Comparison of ENCODE assay signal across 12 mouse cellular contexts in genomic region chr14:75561577-75562331, GRCm38 (mm10). TPM values are rescaled to one million over a fixed set of nuclear protein-coding genes. Genes with fewer than 3 reads are reported as not detected.
A peak's percentile ranks its signal among the peaks of the same experiment; 100 is the strongest.
DNase-seq lines count a peak whose midpoint lies in the region; ATAC-seq and TF ChIP-seq lines count a peak whose summit lies in the region.
"Had no signal": no experiment of that assay in that cellular context is flagged by ENCODE, and none has a peak within 500 bp of the region (broad histone marks: within the 10 kb centered on the region; RNA-seq: fewer than 3 reads in every experiment).

No protein-coding gene starts in this region.

- TF ChIP-seq CTCF in kidney, adult 2 months (conservative IDR thresholded peaks at IDR 0.05; ENCODE audit: insufficient read depth, insufficient read length, low read depth, low read length), result no peak; the same call in 1 of the 2 replicates
- no peak for TF ChIP-seq CTCF in C2C12 (IDR thresholded peaks at IDR 0.05; ENCODE audit: control insufficient read depth, insufficient read depth, insufficient read length)
- peak; percentile 32; the same call in 1 of the 2 replicates for TF ChIP-seq CTCF in heart, postnatal 0 days (IDR thresholded peaks at IDR 0.05; ENCODE audit: low read depth)

- H3K27ac ChIP-seq in kidney, adult 2 months (ENCODE audit: insufficient read depth, low read depth, low read length), result no peak overlapping the region
- no peak overlapping the region for H3K27ac ChIP-seq in heart, postnatal 0 days (ENCODE audit: low read depth)
- H3K27ac ChIP-seq: embryonic facial prominence, embryonic 13.5 days had no signal

- peak; percentile 52 to 54 for DNase-seq in cerebellum, postnatal 10 days
- peak; percentile 55 for DNase-seq in kidney, adult 2 months
- no peak for DNase-seq in kidney, adult 18-20 months
- peak; percentile 22 for DNase-seq in heart, postnatal 0 days (ENCODE audit: low spot score)
- no peak for DNase-seq in spleen, postnatal 14 days (ENCODE audit: low spot score in 2 of 2)
- no peak for DNase-seq in cerebellum, adult 11 months
- DNase-seq: lung, postnatal 14 days; thymus, adult 18-20 months had no signal

- TF ChIP-seq POLR2A in kidney, adult 2 months (IDR thresholded peaks at IDR 0.05; ENCODE audit: low read depth, low read length), result no peak

- no peaks in the 10 kb centered on the region for H3K79me3 ChIP-seq in C2C12 (ENCODE audit: low read depth)

- 46% methylated on average over 9 of the region's 9 CpGs for WGBS in kidney, adult 2 months
- WGBS in heart, postnatal 0 days, result 31% methylated on average over 9 of the region's 9 CpGs

- no peak overlapping the region for H3K4me3 ChIP-seq in kidney, adult 2 months (ENCODE audit: insufficient read depth, low read depth, low read length)
- peak overlapping the region; percentile 6 for H3K4me3 ChIP-seq in C2C12 (ENCODE audit: insufficient read depth, poor library complexity, severe bottlenecking)
- no peak overlapping the region for H3K4me3 ChIP-seq in heart, postnatal 0 days (ENCODE audit: low read depth, low read length)
- H3K4me3 ChIP-seq: embryonic facial prominence, embryonic 13.5 days had no signal

- TF ChIP-seq EP300 in heart, postnatal 0 days (IDR thresholded peaks at IDR 0.05; ENCODE audit: low read depth), result peak; percentile 56; the same call in 1 of the 2 replicates

- H3K9me3 ChIP-seq in heart, postnatal 0 days (replicated peaks; ENCODE audit: control insufficient read depth, low read length), result no peaks in the 10 kb centered on the region
- H3K9me3 ChIP-seq: embryonic facial prominence, embryonic 13.5 days had no signal

- H3K4me1 ChIP-seq in kidney, adult 2 months (ENCODE audit: control insufficient read depth, insufficient read depth, low read length), result no peaks in the 10 kb centered on the region
- no peaks in the 10 kb centered on the region for H3K4me1 ChIP-seq in heart, postnatal 0 days (ENCODE audit: control insufficient read depth, insufficient read depth)
- H3K4me1 ChIP-seq: embryonic facial prominence, embryonic 13.5 days had no signal

- H3K4me2 ChIP-seq in heart, postnatal 0 days (ENCODE audit: low read depth, low read length), result no peak overlapping the region
- H3K4me2 ChIP-seq: embryonic facial prominence, embryonic 13.5 days had no signal

- H3K79me2 ChIP-seq in C2C12 (ENCODE audit: control insufficient read depth, insufficient read depth), result no peaks in the 10 kb centered on the region

- no peak overlapping the region for H3K9ac ChIP-seq in heart, postnatal 0 days (replicated peaks; ENCODE audit: low read depth, low read length)
- H3K9ac ChIP-seq: embryonic facial prominence, embryonic 13.5 days had no signal

- no peaks in the 10 kb centered on the region for H3K27me3 ChIP-seq in kidney, adult 2 months (replicated peaks; ENCODE audit: control insufficient read depth, insufficient read depth, low read length)
- peaks cover 37% of the 10 kb centered on the region for H3K27me3 ChIP-seq in C2C12 (ENCODE audit: control insufficient read depth, insufficient read depth, insufficient read length)
- no peaks in the 10 kb centered on the region for H3K27me3 ChIP-seq in heart, postnatal 0 days (ENCODE audit: control insufficient read depth, insufficient read depth, low read length)
- H3K27me3 ChIP-seq: embryonic facial prominence, embryonic 13.5 days had no signal

- H3ac ChIP-seq in C2C12 (ENCODE audit: control insufficient read depth, insufficient read length, low read depth), result no peak overlapping the region

- H3K36me3 ChIP-seq in kidney, adult 2 months (ENCODE audit: control insufficient read depth, insufficient read depth, low read length), result no peaks in the 10 kb centered on the region
- no peaks in the 10 kb centered on the region for H3K36me3 ChIP-seq in C2C12 (ENCODE audit: control insufficient read depth, insufficient read depth)
- no peaks in the 10 kb centered on the region for H3K36me3 ChIP-seq in heart, postnatal 0 days (replicated peaks; ENCODE audit: control insufficient read depth, insufficient read depth, low read length)
- H3K36me3 ChIP-seq: embryonic facial prominence, embryonic 13.5 days had no signal

- no peak for ATAC-seq in cerebellum, adult (ENCODE audit: insufficient number of reproducible peaks, low FRiP score, low TSS enrichment)
- peak; percentile 64; the same call in 1 of the 2 replicates for ATAC-seq in heart, postnatal 0 days (ENCODE audit: insufficient read depth, low read depth)

TF ChIP-seq in C2C12, 6 proteins besides CTCF, POLR2A, EP300 and RAD21:
- TF ChIP-seq MYOG (IDR thresholded peaks at IDR 0.05; ENCODE audit: control insufficient read depth, extremely low read depth, insufficient read length) (no peak), MYOD1 (IDR thresholded peaks at IDR 0.05; ENCODE audit: control insufficient read depth, insufficient read length, low read depth) (no peak), FOSL1 (IDR thresholded peaks at IDR 0.05; ENCODE audit: insufficient read depth, low read length, poor library complexity, severe bottlenecking) (no peak), MAX (IDR thresholded peaks at IDR 0.05) (no peak), CEBPB (IDR thresholded peaks at IDR 0.05; ENCODE audit: low read depth) (no peak)

RNA-seq across cellular contexts. Expression of gene Spert, which starts 31.2 kb away (rescaled TPM):
- polyA plus RNA-seq in kidney, adult 2 months (2012; rRNA removed), result 0.27 and 0.69 TPM in 2 replicates
- not detected for polyA plus RNA-seq in C2C12 (2012; fragmentation: generic; extraction: Trizol)
- not detected in 2 replicates for total RNA-seq in heart, postnatal 0 days (2014; rRNA removed; ENCODE audit: low replicate concordance)
- polyA plus RNA-seq in heart, postnatal 0 days (2015; fragmentation: Nextera tagmentation; extraction: Ambion mirVana), result not detected in 2 replicates
- total RNA-seq: layer of hippocampus, adult 18-20 months had no signal
- polyA plus RNA-seq: embryonic facial prominence, embryonic 13.5 days had no signal

Comparison
In these comparisons a context has a peak if more than half of its experiments do, and no peak if none do; other contexts are left out.
1. DNase-seq: peak in cerebellum, postnatal 10 days (2 of 2), kidney, adult 2 months (single experiment) and heart, postnatal 0 days (single experiment); none in kidney, adult 18-20 months (single experiment), spleen, postnatal 14 days (0 of 2) and cerebellum, adult 11 months (single experiment).